Mouse (Mus musculus): ENCODE data around the gene Gm28551. TPM values are rescaled to one million over a fixed set of nuclear protein-coding genes. Genes with fewer than 3 reads are reported as not detected.
A peak's percentile ranks its signal among the peaks of the same experiment; 100 is the strongest.

Gm28551 gene
- total RNA-seq, 2 experiments from 2014 or later = not detected

- ATAC-seq (replicated peaks; ENCODE audit: poor library complexity, severe bottlenecking) = peak; percentile 99
Measured at GRCm38 (mm10) chr1:53296581-53297383, 55.7 kb downstream of the Gm28551 start, which contains the start of the genes Pms1, Ormdl1 and Gm28778. Gene Pms1 (minus strand): TSS chr1:53297018. Gene Ormdl1 (plus strand): TSS chr1:53297095. Gene Gm28778 (plus strand): TSS chr1:53297111.

- ATAC-seq (replicated peaks; ENCODE audit: poor library complexity, severe bottlenecking) = no peak
Measured at GRCm38 (mm10) chr1:53291197-53291596, 61.3 kb downstream of the Gm28551 start.

Other genes with a start within 250 kb of the Gm28551 start
- gene 1700019A02Rik, start 165.0 kb downstream of the Gm28551 start, total RNA-seq (2014; fragmentation: Nextera tagmentation) = not detected in 2 replicates
- not detected in 2 replicates for gene 1700019A02Rik, start 165.0 kb downstream of the Gm28551 start, total RNA-seq (2017)
- 19.1 and 21.7 TPM in 2 replicates for gene Pms1, start 55.6 kb downstream of the Gm28551 start, total RNA-seq (2014; fragmentation: Nextera tagmentation)
- gene Pms1, start 55.6 kb downstream of the Gm28551 start, total RNA-seq (2017) = 12.3 and 13.7 TPM in 2 replicates
- gene Ormdl1, start 55.6 kb downstream of the Gm28551 start, total RNA-seq (2014; fragmentation: Nextera tagmentation) = 26.7 and 28.7 TPM in 2 replicates
- 26.9 and 32.7 TPM in 2 replicates for gene Ormdl1, start 55.6 kb downstream of the Gm28551 start, total RNA-seq (2017)
- gene Gm28778, start 55.6 kb downstream of the Gm28551 start, total RNA-seq (2014; fragmentation: Nextera tagmentation) = 2.6 TPM in 1 of 2 replicates, not detected in the other
- gene Gm28778, start 55.6 kb downstream of the Gm28551 start, total RNA-seq (2017) = not detected in 2 replicates
- gene Osgepl1, start 39.0 kb downstream of the Gm28551 start, total RNA-seq (2014; fragmentation: Nextera tagmentation) = 14.1 and 16.6 TPM in 2 replicates
- 12.5 and 13.9 TPM in 2 replicates for gene Osgepl1, start 39.0 kb downstream of the Gm28551 start, total RNA-seq (2017)
- gene Asdurf, start within 50 bp of the Gm28551 start, total RNA-seq (2014; fragmentation: Nextera tagmentation) = not detected in 2 replicates
- 112 and 243 TPM in 2 replicates for gene Asdurf, start within 50 bp of the Gm28551 start, total RNA-seq (2017)
- 80.1 and 87.9 TPM in 2 replicates for gene Asnsd1, start 85 bp upstream of the Gm28551 start, total RNA-seq (2014; fragmentation: Nextera tagmentation)
- 105 and 112 TPM in 2 replicates for gene Asnsd1, start 85 bp upstream of the Gm28551 start, total RNA-seq (2017)